Mouse (Mus musculus) spleen, adult 2 months (tissue): Measurements from ENCODE around the gene Slc5a8.

Experiments used
- CTCF ChIP-seq: fragments of 200-500 bp; IDR thresholded peaks from 2 replicates; pipeline ENCODE4 v1.5.1; 2011; ENCODE audit warnings: mild to moderate bottlenecking, inconsistent platforms; ENCODE audit not compliant: insufficient read depth, insufficient read length, insufficient replicate concordance; ENCODE audit errors: extremely low read depth
- POLR2A ChIP-seq: fragments of 200-500 bp; IDR thresholded peaks from 2 replicates; pipeline ENCODE4 v1.6.1; 2011; ENCODE audit warnings: low read depth, low read length, inconsistent platforms

DNA sequence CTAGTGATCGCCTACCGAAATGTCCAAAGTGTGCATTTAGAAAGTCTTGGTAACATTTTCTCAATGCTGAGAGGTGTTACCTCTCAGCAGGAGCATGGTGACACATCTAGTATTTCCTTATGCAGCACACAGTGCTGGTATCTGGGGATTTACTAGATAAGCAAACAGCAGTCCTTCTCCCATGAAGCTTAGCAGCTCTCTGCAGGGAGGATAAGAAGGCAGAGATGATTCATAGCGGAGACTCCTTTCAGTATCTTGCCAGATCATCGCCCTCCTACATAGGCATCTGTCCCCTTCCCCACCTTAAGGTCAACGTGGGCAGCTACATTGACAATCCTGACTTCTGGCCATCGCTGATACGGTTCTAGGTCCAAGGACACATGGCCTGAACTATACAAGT lies 8.4 kb upstream of the Slc5a8 start:
- TF ChIP-seq CTCF (no peak), POLR2A (no peak)
